Mouse (Mus musculus) lung, postnatal 0 days (tissue): ENCODE measurements around the gene Arpc3. TPM values are rescaled to one million over a fixed set of nuclear protein-coding genes. Genes with fewer than 3 reads are reported as not detected.
"Not testable (repeated sequence)": the region's sequence is repeated elsewhere in the genome, so short reads cannot be mapped to it uniquely, and the experiment has no call there.

Experiments used
- ATAC-seq: fragments of 200-750 bp; cut with Nextera tagmentation; 2 replicates; pipeline ENCODE4 v1.8.0; 2017; ENCODE audit warnings: moderate library complexity
- DNase-seq: peaks from one replicate; pipeline ENCODE4 v3.0.0-alpha.2; 2016; ENCODE audit warnings: low spot score
- H3K27ac ChIP-seq: fragments of 300-500 bp; sonication (generic); 2 replicates; pipeline ENCODE4 v1.5.1; 2014; ENCODE audit warnings: antibody characterized with exemption, mild to moderate bottlenecking, low read length, mixed read lengths
- H3K27me3 ChIP-seq: fragments of 300-500 bp; sonication (generic); replicated peaks from 2 replicates; pipeline ENCODE4 v1.6.1; 2014; ENCODE audit warnings: low read length, mixed read lengths; ENCODE audit not compliant: insufficient read depth
- H3K36me3 ChIP-seq: fragments of 300-500 bp; sonication (generic); 2 replicates; pipeline ENCODE4 v1.6.1; 2014; ENCODE audit warnings: low read length, mixed read lengths; ENCODE audit not compliant: insufficient read depth
- H3K4me1 ChIP-seq: fragments of 300-500 bp; sonication (generic); 2 replicates; pipeline ENCODE4 v1.6.1; 2014; ENCODE audit warnings: antibody characterized with exemption, low read depth, low read length, mixed read lengths; ENCODE audit not compliant: insufficient read depth
- H3K4me2 ChIP-seq: fragments of 300-500 bp; sonication (generic); replicated peaks from 2 replicates; pipeline ENCODE4 v1.6.1; 2014; ENCODE audit warnings: low read depth, mild to moderate bottlenecking, low read length, moderate library complexity, mixed read lengths
- H3K4me3 ChIP-seq: fragments of 300-500 bp; sonication (generic); 2 replicates; pipeline ENCODE4 v1.5.1; 2014; ENCODE audit warnings: low read depth, low read length
- H3K9ac ChIP-seq: fragments of 300-500 bp; sonication (generic); replicated peaks from 2 replicates; pipeline ENCODE4 v1.6.1; 2014; ENCODE audit warnings: low read depth, mild to moderate bottlenecking
- H3K9me3 ChIP-seq: fragments of 300-500 bp; sonication (generic); 2 replicates; pipeline ENCODE4 v1.6.1; 2016; ENCODE audit warnings: low read length, mixed read lengths
- CTCF ChIP-seq: IDR thresholded peaks from 2 replicates; pipeline ENCODE4 v1.5.1; 2016; ENCODE audit warnings: antibody characterized with exemption, mild to moderate bottlenecking
- EP300 ChIP-seq: IDR thresholded peaks from 2 replicates; pipeline ENCODE4 v1.6.1; 2016; ENCODE audit warnings: antibody characterized with exemption, mild to moderate bottlenecking, control low read depth
- WGBS: fragments of 180-500 bp; shearing (Covaris S2); extraction: QIAGEN DNeasy Blood & Tissue Kit; methylation state at CpG from one replicate; pipeline ENCODE4 v1.1.7; 2014; 5-methylcytosine and 5-hydroxymethylcytosine counted together
- polyA plus RNA-seq: library from polyadenylated mRNA; unstranded; fragments of >200 nt; fragmentation: Nextera tagmentation; extraction: Ambion mirVana; gene quantifications from 2 replicates; pipeline ENCODE4 v1.2.1, GENCODE M21; 2015

Arpc3 gene
- polyA plus RNA-seq, 1 experiment from 2014 or later = 169 TPM

GRCm38 (mm10) chr5:122452194-122452593 lies 60.5 kb downstream of the Arpc3 start:
- H3K27ac ChIP-seq = no peak overlapping the region
- H3K4me1 ChIP-seq = no peaks in the 10 kb centered on the region
- no peaks in the 10 kb centered on the region for H3K27me3 ChIP-seq
- WGBS = 68% methylated on average over 7 of the region's 7 CpGs
- TF ChIP-seq CTCF = no peak
- TF ChIP-seq EP300 = no peak
- DNase-seq = no peak
- ATAC-seq = peak; percentile 2; the same call in 1 of the 2 replicates
- H3K4me3 ChIP-seq = no peak overlapping the region
- no peak overlapping the region for H3K4me2 ChIP-seq
- no peaks in the 10 kb centered on the region for H3K9me3 ChIP-seq
- no peak overlapping the region for H3K9ac ChIP-seq
- peaks cover 39% of the 10 kb centered on the region for H3K36me3 ChIP-seq

DNA sequence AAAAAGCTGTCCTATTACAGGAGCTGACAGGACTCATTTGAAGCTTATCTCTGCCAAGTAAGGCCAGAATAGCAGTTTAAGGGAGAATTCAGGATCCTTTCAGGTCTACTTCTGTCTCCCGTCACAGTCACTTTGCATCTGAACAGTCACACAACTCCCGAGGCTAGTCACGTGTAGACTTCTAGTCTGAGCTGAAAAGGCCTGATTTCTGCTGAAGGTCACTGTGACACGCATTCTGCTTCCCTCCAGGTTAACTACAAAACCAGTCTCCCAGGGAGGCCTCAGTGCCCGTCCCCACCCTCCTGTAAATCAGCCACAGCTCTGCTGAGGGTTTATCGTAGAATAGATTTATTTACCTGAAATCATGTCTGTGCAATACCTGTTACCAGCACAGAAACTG lies 61.5 kb downstream of the Arpc3 start:
- no peak overlapping the region for H3K9ac ChIP-seq
- H3K9me3 ChIP-seq = no peaks in the 10 kb centered on the region
- no peak for ATAC-seq
- no peaks in the 10 kb centered on the region for H3K27me3 ChIP-seq
- peaks cover 46% of the 10 kb centered on the region for H3K36me3 ChIP-seq
- H3K4me1 ChIP-seq = no peaks in the 10 kb centered on the region
- DNase-seq = no peak
- no peak overlapping the region for H3K27ac ChIP-seq
- H3K4me2 ChIP-seq = no peak overlapping the region
- no peak overlapping the region for H3K4me3 ChIP-seq
- WGBS = 76% methylated on average over 6 of the region's 6 CpGs
- TF ChIP-seq EP300 = no peak
- TF ChIP-seq CTCF = no peak

DNA sequence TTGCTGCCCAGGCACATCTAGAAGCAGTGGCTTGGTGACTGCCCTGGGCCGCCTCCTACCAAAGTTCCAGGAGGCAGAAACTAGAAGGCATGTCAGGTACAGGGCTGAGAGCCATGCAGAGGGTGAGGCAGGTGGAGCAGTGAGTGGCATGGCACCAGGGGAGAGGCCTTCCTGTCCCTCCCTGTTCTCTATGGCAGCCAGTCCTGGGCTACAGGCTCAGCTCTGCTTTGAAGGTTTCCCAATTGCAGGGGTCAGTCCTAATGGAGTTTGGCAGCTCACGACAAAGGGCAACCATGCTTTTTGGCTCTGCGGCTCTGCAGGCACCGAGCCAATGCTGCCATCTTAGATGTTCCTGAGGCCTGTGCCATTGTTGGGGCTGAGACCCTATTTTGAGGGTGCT lies 62.8 kb downstream of the Arpc3 start:
- H3K27me3 ChIP-seq = no peaks in the 10 kb centered on the region
- H3K4me2 ChIP-seq = no peak overlapping the region
- no peak for TF ChIP-seq EP300
- no peak for TF ChIP-seq CTCF
- no peaks in the 10 kb centered on the region for H3K9me3 ChIP-seq
- H3K4me1 ChIP-seq = no peaks in the 10 kb centered on the region
- H3K27ac ChIP-seq = no peak overlapping the region
- H3K9ac ChIP-seq = no peak overlapping the region
- 81% methylated on average over 4 of the region's 4 CpGs for WGBS
- no peak for DNase-seq
- no peak for ATAC-seq
- H3K36me3 ChIP-seq = peaks cover 59% of the 10 kb centered on the region
- no peak overlapping the region for H3K4me3 ChIP-seq

DNA sequence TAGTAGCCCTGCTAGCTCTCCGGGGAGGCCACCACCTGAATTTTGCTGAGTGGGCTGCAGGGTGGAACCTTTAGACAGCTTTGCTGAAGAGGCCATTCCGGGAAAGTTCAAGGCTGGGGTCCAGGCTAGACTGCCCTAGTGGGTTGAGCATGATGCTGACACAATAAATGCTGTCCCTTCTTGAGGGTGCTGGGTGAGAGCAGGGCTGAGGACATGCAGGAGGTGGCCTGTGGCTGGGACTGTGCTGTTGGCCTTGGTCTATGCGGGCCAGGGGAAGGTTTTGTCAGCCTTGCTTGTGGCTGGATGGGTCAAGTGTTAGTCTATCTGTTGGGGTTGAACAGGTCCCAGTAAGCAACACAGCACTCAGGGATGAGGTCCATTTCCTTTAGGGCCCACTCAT lies 63.2 kb downstream of the Arpc3 start:
- WGBS = 84% methylated on average over 3 of the region's 3 CpGs
- Histone ChIP-seq H3K36me3 (peaks cover 61% of the 10 kb centered on the region), H3K27me3 (no peaks in the 10 kb centered on the region), H3K27ac (no peak overlapping the region), H3K9me3 (no peaks in the 10 kb centered on the region), H3K4me2 (no peak overlapping the region), H3K4me3 (no peak overlapping the region), H3K4me1 (no peaks in the 10 kb centered on the region), H3K9ac (no peak overlapping the region)
- DNase-seq = no peak
- TF ChIP-seq EP300 (no peak), CTCF (no peak)
- no peak for ATAC-seq

DNA sequence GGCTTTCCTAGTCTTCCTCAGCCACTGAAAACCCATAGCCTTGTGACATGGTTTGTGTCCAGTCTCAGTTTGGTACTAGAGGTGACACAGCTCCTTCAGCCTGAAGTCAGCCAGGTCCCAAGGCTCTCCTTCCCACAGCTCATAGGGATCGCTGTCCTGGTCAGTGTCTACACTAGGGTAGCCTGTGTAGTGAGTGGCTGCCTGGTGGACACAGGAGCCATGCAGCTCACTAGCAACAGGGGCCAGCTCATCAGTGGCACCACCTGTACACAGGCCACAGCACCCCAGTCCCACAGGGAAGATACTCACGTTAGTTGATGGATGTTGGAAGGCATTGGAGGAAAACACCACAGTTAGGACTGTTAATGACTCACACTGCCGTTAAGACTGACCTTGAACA lies 63.9 kb downstream of the Arpc3 start:
- Histone ChIP-seq H3K4me3 (no peak overlapping the region), H3K27me3 (no peaks in the 10 kb centered on the region), H3K27ac (no peak overlapping the region), H3K4me1 (no peaks in the 10 kb centered on the region), H3K9ac (no peak overlapping the region), H3K4me2 (no peak overlapping the region), H3K9me3 (no peaks in the 10 kb centered on the region), H3K36me3 (peaks cover 68% of the 10 kb centered on the region)
- ATAC-seq (no peak), DNase-seq (no peak)
- TF ChIP-seq CTCF (no peak), EP300 (no peak)
- 84% methylated on average over 3 of the region's 3 CpGs for WGBS

DNA sequence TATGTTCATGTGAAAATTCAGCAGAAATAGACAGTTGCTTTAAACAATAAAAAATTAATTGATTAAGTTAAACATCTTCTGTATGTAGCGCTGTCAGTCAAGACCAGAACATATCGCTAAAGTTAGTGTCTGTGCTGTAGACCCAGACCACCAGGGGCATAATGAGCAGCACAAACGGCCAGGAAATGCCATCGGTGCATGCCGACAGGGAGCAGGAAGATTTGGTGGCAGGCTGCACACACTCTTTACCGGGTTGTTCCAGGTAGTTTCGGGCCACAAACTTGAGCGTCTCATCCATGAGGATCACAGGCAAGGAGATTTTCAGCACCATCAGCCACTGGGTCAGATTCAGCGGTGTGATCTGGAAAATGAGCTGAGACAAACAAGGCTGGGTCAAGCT lies 65.4 kb downstream of the Arpc3 start:
- H3K36me3 ChIP-seq = peaks cover 82% of the 10 kb centered on the region
- H3K27me3 ChIP-seq, H3K4me3 ChIP-seq, H3K9me3 ChIP-seq, H3K9ac ChIP-seq, DNase-seq, ATAC-seq, H3K4me2 ChIP-seq, H3K4me1 ChIP-seq, H3K27ac ChIP-seq: not testable (repeated sequence)
- 77% methylated on average over 9 of the region's 9 CpGs for WGBS
- peak; percentile 33 for TF ChIP-seq CTCF

- Histone ChIP-seq H3K27ac (no peak overlapping the region), H3K4me1 (no peaks in the 10 kb centered on the region), H3K9ac (no peak overlapping the region), H3K4me3 (no peak overlapping the region), H3K27me3 (no peaks in the 10 kb centered on the region), H3K9me3 (no peaks in the 10 kb centered on the region), H3K4me2 (no peak overlapping the region), H3K36me3 (peaks cover 80% of the 10 kb centered on the region)
- ATAC-seq (peak; percentile 28; the same call in 1 of the 2 replicates), DNase-seq (peak; percentile 11)
- 61% methylated on average over 4 of the region's 4 CpGs for WGBS
- TF ChIP-seq CTCF = no peak
- no peak for TF ChIP-seq EP300
Measured at GRCm38 (mm10) chr5:122458066-122458465, 66.4 kb downstream of the Arpc3 start.
